Mouse (Mus musculus): ENCODE results near the gene Pgghg.

Pgghg gene

DNA sequence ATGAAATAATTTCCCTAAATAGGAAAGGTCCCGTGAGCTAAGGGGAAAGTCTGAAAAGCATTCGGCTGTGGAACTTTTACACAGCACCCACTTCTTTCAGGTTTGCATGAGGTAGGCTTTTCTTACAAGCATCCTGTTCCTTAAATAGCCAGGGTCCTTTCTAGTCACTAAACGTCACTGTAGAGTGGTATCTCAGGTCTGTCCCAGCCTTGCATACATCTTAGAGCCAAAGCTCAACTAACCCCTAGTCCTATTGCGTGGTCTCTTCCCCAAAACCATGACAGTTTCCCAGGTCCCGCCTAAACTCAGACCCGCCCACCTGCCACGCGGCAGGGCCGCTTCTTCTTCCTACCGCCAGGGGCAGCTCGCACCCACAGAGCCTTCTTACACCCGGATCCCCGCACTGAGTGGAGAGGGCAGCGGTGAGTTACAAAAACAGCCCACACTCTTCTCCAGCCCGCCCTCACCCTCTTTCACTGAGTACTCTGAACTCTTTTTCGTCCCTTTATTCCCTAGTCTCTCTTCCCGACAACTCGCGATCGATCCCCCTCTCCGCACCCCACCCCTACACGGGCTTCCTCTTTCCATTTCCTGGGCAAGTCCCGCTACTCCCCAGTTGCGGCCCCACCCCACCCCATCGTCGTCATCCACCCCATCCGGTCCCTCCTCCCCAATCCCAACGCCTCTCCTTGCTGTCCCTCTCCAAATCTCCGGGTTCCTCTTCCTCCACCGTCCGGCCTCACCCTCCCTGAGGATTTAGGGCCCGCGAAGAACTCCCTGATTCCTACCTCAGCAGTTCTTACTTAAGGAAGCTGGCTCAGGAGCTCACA is at the start of gene Pgghg:
Gene Pgghg (plus strand): TSS at position 170 of the 830 bp plus-strand sequence.
- DNase-seq (ENCODE audit: low read depth, low spot score) = peak; percentile 92

DNA sequence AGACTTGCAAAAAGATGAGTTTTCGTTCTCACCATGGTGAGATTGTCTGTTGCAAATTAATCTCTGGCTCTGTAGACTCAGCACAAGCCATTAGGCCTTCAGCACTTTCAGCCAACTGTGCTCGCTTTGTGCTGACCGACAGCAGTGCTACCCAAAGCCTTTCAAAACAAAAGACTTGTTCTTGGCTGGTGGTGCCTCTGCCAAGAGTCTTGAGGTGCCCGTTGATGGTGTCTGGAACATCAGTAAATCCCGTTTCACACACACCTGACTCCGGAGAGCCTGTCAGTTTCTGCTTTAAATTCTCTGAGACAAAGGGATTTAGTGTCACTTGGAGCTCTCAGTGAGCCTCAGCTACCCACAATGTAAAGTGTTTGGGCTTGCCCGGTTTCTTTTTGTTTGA is 47.2 kb upstream of the Pgghg start:
- no peak for DNase-seq (ENCODE audit: low read depth, low spot score)

DNA sequence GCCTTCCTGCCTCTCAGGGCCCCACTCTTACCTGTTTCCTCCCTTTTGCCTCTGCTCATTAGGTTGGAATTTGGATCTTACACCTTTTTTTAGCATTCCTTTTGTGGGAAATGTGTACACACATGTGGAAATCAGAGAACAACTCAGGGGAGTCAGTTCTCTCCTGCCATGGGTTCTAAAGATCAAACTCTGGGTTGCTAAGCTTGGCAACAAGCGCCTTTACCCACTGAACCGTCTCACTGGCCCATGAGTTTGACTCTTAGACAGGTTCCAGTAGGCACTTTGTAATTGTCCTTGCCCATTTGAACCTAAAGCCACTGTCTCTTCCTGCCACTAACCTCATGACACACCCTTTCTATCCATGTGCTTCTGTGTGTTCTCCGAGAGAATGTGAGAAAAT is 46.6 kb upstream of the Pgghg start:
- DNase-seq (ENCODE audit: low read depth, low spot score) = no peak

DNA sequence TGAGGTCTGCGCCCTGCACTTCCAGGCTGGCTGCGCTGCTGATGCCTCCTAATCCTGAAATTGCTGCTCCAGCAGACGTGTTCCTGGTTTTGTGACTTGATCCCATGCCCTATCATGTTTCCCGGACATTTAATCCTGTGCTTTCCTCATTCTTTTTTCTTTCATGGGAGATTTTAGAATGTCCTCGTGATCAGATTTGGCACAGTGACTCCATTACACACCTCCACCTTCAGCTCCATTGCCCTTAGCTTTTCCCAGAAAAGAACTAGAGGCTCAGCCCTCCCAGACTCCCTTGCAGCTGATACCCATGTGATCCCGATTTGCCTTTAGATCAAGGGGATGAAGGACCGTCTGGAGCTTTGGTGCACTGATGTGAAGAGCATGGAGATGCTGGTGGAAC is 43.3 kb upstream of the Pgghg start:
- DNase-seq (ENCODE audit: low read depth, low spot score) = no peak

DNA sequence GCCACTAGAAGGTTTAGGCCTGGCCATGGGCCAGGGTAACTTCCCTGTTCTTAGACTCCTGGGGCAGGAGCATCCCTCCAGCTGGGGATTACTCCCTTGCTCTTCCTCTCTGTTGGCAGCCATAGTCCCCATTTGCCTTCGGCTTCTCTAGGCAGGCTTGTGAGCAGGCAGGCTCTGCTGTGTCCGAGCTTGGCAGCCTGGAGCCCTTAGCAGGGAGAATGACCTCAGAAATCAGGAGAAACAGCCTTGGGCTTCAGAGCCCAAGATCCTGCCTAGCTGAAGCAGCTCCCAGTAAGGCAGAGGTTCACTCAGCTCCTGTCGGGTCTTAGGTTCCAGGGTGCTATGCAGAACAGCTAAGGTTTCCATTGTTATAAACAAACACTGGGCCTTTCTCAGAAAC is 42.1 kb upstream of the Pgghg start:
- DNase-seq (ENCODE audit: low read depth, low spot score) = no peak

DNA sequence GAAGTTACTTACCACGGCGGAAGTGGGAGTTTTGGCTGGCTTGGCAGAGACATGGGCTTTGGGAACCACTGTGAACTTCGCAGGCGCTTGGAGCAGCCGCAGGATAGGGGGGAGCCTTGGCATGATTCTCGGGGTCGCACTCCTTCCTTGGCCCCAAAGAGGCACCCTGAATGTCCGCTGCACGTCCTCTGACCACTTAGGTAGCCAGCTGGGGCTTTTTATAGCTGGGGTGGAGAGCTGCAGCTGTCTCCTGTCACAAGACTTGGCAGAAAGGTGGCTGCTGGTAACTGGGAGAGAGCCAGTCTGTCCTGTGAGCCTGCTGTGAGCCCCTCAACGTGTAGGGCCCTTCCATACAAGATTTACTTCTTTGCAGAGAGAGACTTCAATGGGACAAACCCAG is 41.0 kb upstream of the Pgghg start, which contains the start of gene Cox8b:
Gene Cox8b (minus strand): TSS at position 227 of the 400 bp plus-strand sequence.
- peak; percentile 94 for DNase-seq (ENCODE audit: low read depth, low spot score)

- peak; percentile 70 for DNase-seq (ENCODE audit: low read depth, low spot score)
Observed at GRCm38 (mm10) chr7:140902036-140902875, 38.9 kb upstream of the Pgghg start.

DNA sequence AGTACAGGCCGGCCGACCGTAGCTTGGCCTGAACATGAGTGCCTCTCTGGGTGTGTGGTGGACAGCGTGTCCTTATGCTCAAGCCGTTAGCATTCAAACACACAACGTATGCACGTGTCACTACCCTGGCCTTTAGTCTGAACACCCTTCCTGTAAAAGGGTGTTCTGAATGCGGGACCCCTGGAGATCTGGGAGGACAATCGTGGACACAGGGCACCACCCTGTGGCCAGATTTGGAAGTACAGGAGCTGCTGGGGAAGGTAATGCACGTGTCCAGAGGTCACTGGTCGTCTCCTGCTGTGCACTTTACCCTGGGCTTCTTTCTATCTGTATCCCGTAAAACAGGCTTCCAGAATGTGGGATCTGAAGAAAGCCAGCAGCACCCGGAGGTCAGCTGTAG is 38.0 kb upstream of the Pgghg start:
- DNase-seq (ENCODE audit: low read depth, low spot score) = peak; percentile 66

GRCm38 (mm10) chr7:140905642-140906081 is 35.5 kb upstream of the Pgghg start:
- DNase-seq (ENCODE audit: low read depth, low spot score) = no peak

- no peak for DNase-seq (ENCODE audit: low read depth, low spot score)
Observed at GRCm38 (mm10) chr7:140907131-140907530, 34.1 kb upstream of the Pgghg start.

DNA sequence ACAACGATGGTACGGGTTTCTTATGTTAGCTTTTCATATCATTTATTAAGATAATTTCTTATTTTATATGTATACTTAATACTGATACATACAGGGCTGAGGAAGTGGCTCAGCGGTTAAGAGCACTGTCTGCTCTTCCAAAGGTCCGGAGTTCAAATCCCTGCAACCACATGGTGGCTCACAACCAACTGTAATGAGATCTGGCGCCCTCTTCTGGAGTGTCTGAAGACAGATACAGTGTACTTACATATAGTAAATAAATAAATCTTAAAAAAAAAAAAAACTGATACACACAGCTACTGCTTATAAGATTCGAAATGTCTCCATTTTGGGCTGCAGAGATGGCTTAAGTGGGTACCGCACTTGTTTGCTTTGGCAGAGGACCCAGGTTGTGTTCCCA is 33.5 kb upstream of the Pgghg start:
- no peak for DNase-seq (ENCODE audit: low read depth, low spot score)

GRCm38 (mm10) chr7:140908181-140908580 is 33.0 kb upstream of the Pgghg start:
- DNase-seq (ENCODE audit: low read depth, low spot score) = no peak

- peak; percentile 60 for DNase-seq (ENCODE audit: low read depth, low spot score)
Observed at GRCm38 (mm10) chr7:140908634-140909107, 32.5 kb upstream of the Pgghg start.

DNA sequence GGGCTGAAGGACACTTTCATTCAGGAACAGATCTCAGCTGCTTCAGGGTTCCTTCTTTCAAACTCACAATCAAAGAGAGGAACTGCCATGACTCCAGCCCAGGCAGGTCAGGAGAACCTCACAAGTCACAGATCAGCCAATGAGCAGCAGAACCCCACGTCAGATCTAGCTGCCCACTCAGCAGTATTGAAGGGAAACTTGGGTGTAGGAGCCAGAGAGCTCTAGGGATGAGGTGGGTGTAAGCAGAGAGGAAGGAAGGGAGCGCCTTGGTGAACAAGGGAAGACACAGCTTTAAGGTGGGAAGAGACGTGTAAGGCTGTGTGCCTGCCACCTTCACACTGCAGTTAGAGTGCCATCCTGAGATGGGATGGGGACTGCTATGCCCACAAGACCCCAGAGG is 28.9 kb upstream of the Pgghg start:
- DNase-seq (ENCODE audit: low read depth, low spot score) = no peak

DNA sequence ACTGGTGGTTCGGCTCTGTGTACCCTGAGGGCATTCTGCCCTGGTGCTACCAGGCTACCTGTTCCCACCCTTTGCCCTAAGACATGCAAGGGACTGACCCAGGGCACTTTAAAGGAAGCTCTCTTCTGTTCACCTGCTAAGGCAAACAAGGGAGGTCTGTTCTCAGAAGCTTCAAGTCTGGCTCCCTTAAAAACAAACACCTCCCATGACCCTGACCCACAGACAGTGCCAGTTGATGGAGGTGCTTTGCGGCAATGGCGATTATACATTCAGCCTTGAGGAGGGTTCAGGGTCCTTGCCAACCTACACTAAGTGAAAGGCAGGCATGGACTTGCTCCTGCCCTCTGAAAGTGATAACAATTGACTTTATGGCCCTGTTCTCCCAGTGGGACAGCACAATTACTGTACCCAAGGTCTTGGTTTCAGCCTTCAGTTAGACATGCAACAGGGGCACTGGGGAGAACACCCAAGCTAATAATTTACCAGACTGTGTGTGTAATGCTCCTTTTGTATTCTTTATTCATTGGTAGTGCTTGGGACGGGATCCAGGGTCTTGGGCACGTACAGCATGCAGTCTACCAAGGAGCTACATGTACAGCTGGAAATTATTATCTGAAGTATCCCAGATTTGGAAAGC is 28.2 kb upstream of the Pgghg start:
- DNase-seq (ENCODE audit: low read depth, low spot score) = no peak

DNA sequence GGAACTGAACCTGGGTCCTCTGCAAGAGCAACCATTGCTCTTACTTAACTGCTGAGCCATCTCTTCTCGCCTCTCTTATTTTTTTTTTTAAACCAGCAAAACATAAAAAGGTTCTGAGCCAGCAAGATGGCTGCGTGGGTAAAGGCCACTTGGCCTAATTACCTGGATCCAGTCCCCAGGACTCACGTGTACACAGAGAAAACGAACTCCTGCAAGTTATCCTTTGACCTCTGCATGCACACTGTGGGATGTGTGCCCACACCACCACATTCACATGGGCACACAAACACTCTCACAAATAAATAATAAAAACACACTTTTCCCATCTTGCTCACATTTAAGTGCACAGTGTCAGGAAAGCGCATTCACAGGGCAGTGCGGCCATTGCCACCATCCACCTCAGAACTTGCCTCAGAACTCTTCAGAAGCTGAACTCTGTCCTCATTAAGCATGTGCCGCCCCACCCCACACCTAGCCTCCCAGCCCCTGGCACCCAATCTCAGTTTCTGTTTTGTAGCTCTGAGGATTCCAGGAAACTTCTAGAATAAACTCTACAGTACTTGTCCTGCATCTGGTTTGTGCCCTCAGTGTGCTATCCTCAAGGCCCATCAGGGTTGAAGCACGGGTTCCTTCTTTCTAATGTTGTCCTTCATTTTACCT is 27.0 kb upstream of the Pgghg start:
- no peak for DNase-seq (ENCODE audit: low read depth, low spot score)

DNA sequence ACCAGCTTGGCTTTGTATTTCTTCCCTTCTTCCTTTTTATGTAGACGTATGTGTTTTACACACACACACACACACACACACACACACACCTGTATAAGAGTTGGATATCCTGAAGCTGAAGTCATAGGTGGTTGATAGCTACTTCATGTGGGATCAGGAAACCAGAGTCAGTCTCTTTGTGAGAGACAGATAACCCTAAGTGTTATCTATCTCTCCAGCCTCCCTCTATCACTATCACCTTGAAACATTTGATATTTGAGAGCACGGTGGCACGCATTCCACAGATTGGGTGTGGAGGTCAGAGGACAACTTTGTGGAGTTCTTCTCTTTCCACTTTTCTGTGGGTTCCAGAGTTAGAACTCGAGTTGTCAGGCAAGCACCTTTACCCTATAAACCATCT is 21.3 kb upstream of the Pgghg start:
- DNase-seq (ENCODE audit: low read depth, low spot score) = no peak

GRCm38 (mm10) chr7:140920418-140921029 is 20.7 kb upstream of the Pgghg start, which contains the start of gene Nlrp6:
Nlrp6 (plus strand) TSS chr7:140920902.
- no peak for DNase-seq (ENCODE audit: low read depth, low spot score)

- no peak for DNase-seq (ENCODE audit: low read depth, low spot score)
Observed at GRCm38 (mm10) chr7:140921225-140921975, 19.8 kb upstream of the Pgghg start.

DNA sequence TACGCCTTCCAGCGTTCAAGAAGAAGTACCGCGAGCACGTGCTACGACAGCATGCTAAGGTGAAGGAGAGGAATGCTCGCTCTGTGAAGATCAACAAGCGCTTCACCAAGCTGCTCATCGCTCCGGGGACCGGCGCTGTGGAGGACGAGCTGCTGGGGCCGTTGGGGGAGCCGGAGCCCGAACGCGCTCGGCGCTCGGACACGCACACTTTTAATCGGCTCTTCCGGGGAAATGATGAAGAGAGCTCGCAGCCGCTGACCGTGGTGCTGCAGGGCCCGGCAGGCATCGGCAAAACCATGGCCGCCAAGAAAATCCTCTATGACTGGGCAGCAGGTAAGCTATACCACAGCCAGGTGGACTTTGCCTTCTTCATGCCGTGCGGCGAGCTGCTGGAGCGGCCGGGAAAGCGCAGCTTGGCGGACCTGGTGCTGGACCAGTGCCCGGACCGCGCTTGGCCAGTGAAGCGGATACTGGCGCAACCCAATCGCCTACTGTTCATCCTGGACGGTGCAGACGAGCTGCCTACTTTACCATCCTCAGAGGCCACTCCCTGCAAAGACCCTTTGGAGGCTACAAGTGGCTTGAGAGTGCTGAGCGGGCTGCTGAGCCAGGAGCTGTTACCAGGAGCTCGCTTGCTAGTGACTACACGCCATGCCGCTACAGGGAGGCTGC is 18.7 kb upstream of the Pgghg start:
- no peak for DNase-seq (ENCODE audit: low read depth, low spot score)
